Mouse (Mus musculus) liver, adult 2 months (tissue): ENCODE measurements around the gene Ahsg. TPM values are rescaled to one million over a fixed set of nuclear protein-coding genes. Genes with fewer than 3 reads are reported as not detected.

Experiments
- DNase-seq: peaks from one replicate; pipeline ENCODE4 v3.0.0-alpha.2; 2011; ENCODE audit warnings: low read depth, low spot score; ENCODE audit errors: extremely low read depth
- H3K27ac ChIP-seq: fragments of 200-500 bp; replicated peaks from 2 replicates; pipeline ENCODE4 v1.5.1; 2012; ENCODE audit warnings: low read depth, mild to moderate bottlenecking, control low read depth, inconsistent platforms, low read length; ENCODE audit not compliant: insufficient read depth
- H3K27me3 ChIP-seq: fragments of 200-500 bp; 2 replicates; pipeline ENCODE4 v1.6.1; 2012; ENCODE audit warnings: mild to moderate bottlenecking, moderate library complexity, low read length, inconsistent platforms; ENCODE audit not compliant: control insufficient read depth, insufficient read depth
- H3K36me3 ChIP-seq: fragments of 200-500 bp; 2 replicates; pipeline ENCODE4 v1.6.1; 2012; ENCODE audit warnings: low read length, inconsistent platforms; ENCODE audit not compliant: control insufficient read depth, insufficient read depth
- H3K4me1 ChIP-seq: fragments of 200-500 bp; 2 replicates; pipeline ENCODE4 v1.6.1; 2011; ENCODE audit warnings: low read length; ENCODE audit not compliant: control insufficient read depth, insufficient read depth
- H3K4me3 ChIP-seq: fragments of 200-500 bp; 2 replicates; pipeline ENCODE4 v1.5.1; 2011; ENCODE audit warnings: low read depth, mild to moderate bottlenecking, control low read depth, low read length, moderate library complexity; ENCODE audit not compliant: insufficient read depth
- H3K79me2 ChIP-seq: fragments of 200-500 bp; 2 replicates; pipeline ENCODE4 v1.6.1; 2012; ENCODE audit warnings: inconsistent platforms, mild to moderate bottlenecking, low read length, moderate library complexity; ENCODE audit not compliant: control insufficient read depth, insufficient read depth
- H3K9ac ChIP-seq: fragments of 200-500 bp; 2 replicates; pipeline ENCODE4 v1.6.1; 2012; ENCODE audit warnings: low read depth, mild to moderate bottlenecking, control low read depth, inconsistent platforms, low read length
- CTCF ChIP-seq: fragments of 200-500 bp; IDR thresholded peaks from 2 replicates; pipeline ENCODE4 v1.5.1; 2011; ENCODE audit warnings: low read depth, low read length, control low read depth
- POLR2A ChIP-seq: fragments of 200-500 bp; IDR thresholded peaks from 2 replicates; pipeline ENCODE4 v1.6.1; 2011; ENCODE audit warnings: low read length, control low read depth; ENCODE audit not compliant: insufficient read depth; ENCODE audit errors: extremely low read depth
- WGBS: fragments of 180-500 bp; shearing (Covaris S2); methylation state at CpG from one replicate; pipeline ENCODE4 v1.1.7; 2018; 5-methylcytosine and 5-hydroxymethylcytosine counted together
- polyA plus RNA-seq: library from polyadenylated mRNA; depleted of rRNA; stranded (reverse); fragments of >200 nt; gene quantifications from 2 replicates; pipeline ENCODE4 v1.2.3, GENCODE M21; 2012
- total RNA-seq: library from RNA; depleted of rRNA; stranded (reverse); fragments of >200 nt; gene quantifications from 2 replicates; pipeline ENCODE4 v1.2.3, GENCODE M21; 2014

Gene Ahsg
- total and polyA plus RNA-seq, 2 experiments: 10,308 to 17,109 TPM

DNA sequence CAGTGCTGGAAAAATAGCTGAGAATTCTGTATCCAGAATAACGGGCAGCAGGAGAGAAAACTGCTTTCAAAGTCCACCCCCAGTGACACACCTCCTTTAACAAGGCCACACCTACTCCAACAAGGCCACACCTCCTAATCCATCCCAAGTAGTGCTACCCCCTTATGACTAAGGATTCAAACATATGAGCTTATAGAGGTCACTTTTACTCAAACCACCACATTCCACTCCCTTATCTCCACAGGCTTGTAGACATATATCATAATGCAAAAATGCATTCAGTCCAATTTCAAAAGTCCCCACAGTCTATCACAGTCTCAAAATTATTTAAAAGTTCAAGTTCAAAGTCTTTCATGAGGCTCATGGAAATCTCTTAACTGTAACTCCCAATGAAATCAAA is 43.4 kb upstream of the Ahsg start:
- H3K27ac ChIP-seq: no peak overlapping the region
- peaks cover 2% of the 10 kb centered on the region for H3K36me3 ChIP-seq
- no peak overlapping the region for H3K9ac ChIP-seq
- no peaks in the 10 kb centered on the region for H3K27me3 ChIP-seq
- peaks cover 13% of the 10 kb centered on the region for H3K4me1 ChIP-seq
- no peak for DNase-seq
- TF ChIP-seq CTCF: no peak
- no peak for TF ChIP-seq POLR2A
- no peak overlapping the region for H3K4me3 ChIP-seq
- peaks cover 11% of the 10 kb centered on the region; the same call in 1 of the 2 replicates for H3K79me2 ChIP-seq
- 56% methylated on average over 1 of the region's 1 CpGs for WGBS

DNA sequence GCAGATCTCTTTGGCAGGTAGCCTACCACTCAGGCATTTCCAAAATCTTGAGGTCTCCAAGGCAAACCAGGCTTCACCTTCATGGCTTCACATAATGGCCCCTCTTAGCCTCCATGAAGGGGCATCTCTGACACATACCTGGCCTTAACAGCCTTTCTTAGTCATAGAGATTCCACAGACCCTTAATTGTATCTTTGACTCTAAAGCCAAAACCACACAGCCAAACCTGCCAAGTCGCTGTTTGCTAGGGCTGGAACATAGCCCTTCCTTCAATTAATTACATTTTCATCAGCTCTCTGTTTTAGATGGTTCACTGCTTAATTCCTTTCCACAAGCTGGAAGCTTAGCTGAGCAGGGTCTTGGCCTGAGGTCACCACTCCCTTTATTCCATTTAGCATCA is 42.7 kb upstream of the Ahsg start:
- WGBS: 79% methylated on average over 1 of the region's 1 CpGs
- Histone ChIP-seq H3K27me3 (no peaks in the 10 kb centered on the region), H3K79me2 (peaks cover 17% of the 10 kb centered on the region; the same call in 1 of the 2 replicates), H3K27ac (no peak overlapping the region), H3K36me3 (peaks cover 4% of the 10 kb centered on the region), H3K9ac (no peak overlapping the region), H3K4me3 (no peak overlapping the region), H3K4me1 (peaks cover 13% of the 10 kb centered on the region)
- no peak for DNase-seq
- TF ChIP-seq POLR2A (no peak), CTCF (no peak)

DNA sequence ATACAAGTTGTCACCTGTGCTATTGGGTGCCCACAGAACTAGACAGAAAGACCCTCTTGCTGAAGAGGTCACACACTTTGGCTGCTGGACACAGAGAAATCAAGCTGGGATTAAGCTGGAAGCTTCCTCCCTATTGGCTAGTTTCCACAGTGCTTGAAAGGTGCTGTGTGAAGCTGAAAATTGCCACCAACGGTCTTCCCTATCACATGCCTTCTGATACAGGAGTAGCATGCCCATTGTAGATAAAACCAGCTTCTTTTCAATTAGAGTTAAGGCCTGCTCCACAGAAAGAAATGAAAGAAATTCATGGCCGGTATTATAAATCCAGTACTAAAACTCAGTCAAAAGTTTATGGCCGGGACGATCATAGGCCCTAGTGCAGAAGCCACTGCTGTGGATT is 38.4 kb upstream of the Ahsg start:
- peaks cover 2% of the 10 kb centered on the region for H3K4me1 ChIP-seq
- no peak overlapping the region for H3K27ac ChIP-seq
- no peak for DNase-seq
- H3K9ac ChIP-seq: no peak overlapping the region
- no peaks in the 10 kb centered on the region for H3K27me3 ChIP-seq
- 87% methylated on average over 4 of the region's 4 CpGs for whole genome bisulfite sequencing
- peaks cover 7% of the 10 kb centered on the region for H3K36me3 ChIP-seq
- no peak overlapping the region for H3K4me3 ChIP-seq
- peaks cover 21% of the 10 kb centered on the region for H3K79me2 ChIP-seq
- TF ChIP-seq POLR2A: no peak
- no peak for TF ChIP-seq CTCF

DNA sequence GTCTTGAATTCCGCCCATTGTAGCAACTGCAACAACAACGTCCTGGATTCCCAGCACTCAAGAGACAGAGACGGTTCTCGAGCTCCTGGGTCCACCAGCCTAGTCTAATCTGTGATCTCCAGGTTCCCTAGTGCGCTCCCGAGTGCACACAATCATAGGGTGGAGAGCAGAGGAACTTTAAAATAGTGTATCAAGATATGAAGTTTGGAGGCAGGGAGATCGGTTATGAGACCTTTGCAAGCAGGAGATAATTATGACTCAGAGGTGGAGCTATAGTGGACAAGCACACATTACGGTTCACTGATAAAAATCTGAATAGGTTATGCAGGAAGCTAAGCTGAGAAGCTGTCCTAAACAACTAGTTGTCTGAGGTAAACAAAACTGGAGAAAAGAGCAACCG is 34.3 kb upstream of the Ahsg start:
- no peak for DNase-seq
- Histone ChIP-seq H3K36me3 (peaks cover 9% of the 10 kb centered on the region), H3K9ac (peak overlapping the region; percentile 75), H3K27me3 (no peaks in the 10 kb centered on the region), H3K4me3 (peak overlapping the region; percentile 58), H3K4me1 (peaks cover 8% of the 10 kb centered on the region), H3K27ac (peak overlapping the region; percentile 89), H3K79me2 (peaks cover 24% of the 10 kb centered on the region)
- TF ChIP-seq CTCF: no peak
- TF ChIP-seq POLR2A: no peak
- 4% methylated on average over 9 of the region's 9 CpGs for WGBS

DNA sequence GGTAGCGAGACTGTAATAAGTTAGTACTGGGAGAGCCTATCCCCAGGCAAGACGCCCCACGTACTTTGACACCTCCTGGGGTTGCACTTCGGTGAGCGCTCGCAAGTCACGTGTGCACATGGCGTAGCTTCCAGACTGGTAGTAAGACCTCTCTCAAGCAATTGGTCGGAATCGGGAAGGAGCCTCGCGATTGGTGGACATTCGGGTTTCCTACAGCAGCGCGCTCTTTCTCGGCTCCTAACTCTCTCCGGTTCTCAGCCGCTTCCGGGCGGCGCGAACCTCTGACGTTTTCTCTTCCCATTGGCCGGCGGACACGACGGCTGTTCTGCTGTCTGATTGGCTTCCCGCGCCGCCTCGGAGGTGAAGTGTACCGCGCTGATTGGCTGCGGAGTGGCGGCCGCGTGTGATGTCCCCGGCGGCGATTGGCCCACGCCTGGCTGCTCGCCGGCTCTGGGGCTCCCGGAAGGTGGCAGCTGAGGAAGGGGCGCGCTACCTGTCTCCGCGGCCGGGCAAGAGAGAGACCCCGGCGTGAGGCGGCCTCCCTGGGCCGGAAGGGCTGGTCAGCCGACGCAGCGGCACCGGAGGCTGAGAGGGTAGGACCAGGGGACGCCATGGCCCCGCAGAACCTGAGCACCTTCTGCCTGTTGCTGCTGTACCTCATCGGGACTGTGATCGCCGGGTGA is 33.5 kb upstream of the Ahsg start, which contains the start of the genes Tbccd1 and Dnajb11:
Tbccd1 (minus strand) TSS at position 239 of the 683 bp plus-strand sequence.
Dnajb11 (plus strand) TSS at position 415 of the 683 bp plus-strand sequence.
- WGBS: under 1% methylated on average over 62 of the region's 62 CpGs
- peak within 1 kb of the TSS; percentile 88 for H3K4me3 ChIP-seq
- H3K36me3 ChIP-seq: peaks cover 13% of the 10 kb centered on the region
- H3K27ac ChIP-seq: peak within 1 kb of the TSS; percentile 89
- DNase-seq: peak; percentile 100
- TF ChIP-seq POLR2A (peak; percentile 65), CTCF (no peak)
- H3K27me3 ChIP-seq: no peaks in the 10 kb centered on the region
- peaks cover 24% of the 10 kb centered on the region for H3K79me2 ChIP-seq
- H3K4me1 ChIP-seq: peaks cover 8% of the 10 kb centered on the region
- peak within 1 kb of the TSS; percentile 89 for H3K9ac ChIP-seq

DNA sequence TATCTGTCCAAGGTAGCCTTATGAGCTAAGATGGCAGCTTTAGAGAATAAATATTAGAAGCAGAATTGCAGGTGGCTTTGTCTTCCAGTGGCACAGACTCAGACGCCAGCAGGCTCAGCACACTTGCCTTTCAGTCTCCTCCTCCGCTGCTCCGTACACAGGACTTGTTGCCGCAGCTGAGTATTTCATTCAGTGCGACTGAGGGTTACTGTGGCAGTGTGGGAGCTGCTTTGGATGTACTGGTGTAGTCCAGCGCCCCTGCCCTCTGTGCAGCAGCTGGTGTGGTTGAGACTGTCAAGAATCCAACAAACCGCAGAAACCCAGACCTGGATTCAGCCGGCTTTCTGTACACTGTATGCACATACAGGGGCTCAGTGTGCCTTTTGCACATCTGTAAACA is 18.7 kb upstream of the Ahsg start:
- peaks cover 54% of the 10 kb centered on the region for H3K36me3 ChIP-seq
- H3K79me2 ChIP-seq: no peaks in the 10 kb centered on the region
- H3K4me3 ChIP-seq: no peak overlapping the region
- DNase-seq: no peak
- H3K27me3 ChIP-seq: no peaks in the 10 kb centered on the region
- H3K9ac ChIP-seq: no peak overlapping the region
- no peak overlapping the region for H3K27ac ChIP-seq
- TF ChIP-seq POLR2A: no peak
- no peak for TF ChIP-seq CTCF
- 0 out of 2 replicates have a peak, but pooled peaks cover 5% of the 10 kb centered on the region for H3K4me1 ChIP-seq
- 94% methylated on average over 8 of the region's 8 CpGs for WGBS
